Mouse (Mus musculus): ENCODE measurements at regions not wholly inside any gene's neighbourhood (a gene's known extent, or its start where the extent isn't known, plus 50 kb on each side); places are given as distances from the start of the nearest gene placed in this dataset.

DNA sequence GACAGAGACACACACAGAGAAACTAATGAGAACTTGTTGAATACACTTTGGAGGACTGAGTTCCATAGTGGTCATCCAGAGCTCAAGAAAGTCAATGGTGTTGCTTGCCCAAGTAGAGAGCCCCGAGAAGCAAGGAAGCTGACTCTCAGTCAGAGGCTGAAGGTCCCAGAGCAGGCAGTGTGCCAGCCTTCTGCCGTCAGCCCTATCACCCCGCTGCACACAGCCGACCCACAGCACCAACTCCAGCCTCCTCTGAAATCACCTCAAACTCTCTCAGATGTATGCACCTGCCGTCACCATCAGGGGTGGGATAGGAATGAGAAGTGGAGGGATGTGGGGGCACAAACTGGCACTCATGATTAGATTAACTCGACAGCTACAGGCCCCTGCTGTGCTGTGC lies 257.9 kb upstream of the Far2 start:
- H3K9ac ChIP-seq (replicated peaks; ENCODE audit: low read length): no peak overlapping the region
- H3K4me3 ChIP-seq (replicated peaks; ENCODE audit: low read depth, low read length): no peak overlapping the region
- no peaks in the 10 kb centered on the region for H3K4me1 ChIP-seq (ENCODE audit: control insufficient read depth, insufficient read depth, low read length)
- no peak overlapping the region for H3K27ac ChIP-seq (replicated peaks; ENCODE audit: low read depth, low read length)
- no peaks in the 10 kb centered on the region for H3K27me3 ChIP-seq (ENCODE audit: control insufficient read depth, insufficient read depth, low read length)
- 76% methylated on average over 6 of the region's 6 CpGs for WGBS
- no peak overlapping the region for H3K4me2 ChIP-seq (ENCODE audit: low read length)
- no peaks in the 10 kb centered on the region for H3K36me3 ChIP-seq (ENCODE audit: control insufficient read depth, insufficient read depth, low read length)
- DNase-seq (no peak), ATAC-seq (ENCODE audit: low FRiP score, low TSS enrichment) (no peak)
- H3K9me3 ChIP-seq (ENCODE audit: control insufficient read depth, low read length): no peaks in the 10 kb centered on the region

DNA sequence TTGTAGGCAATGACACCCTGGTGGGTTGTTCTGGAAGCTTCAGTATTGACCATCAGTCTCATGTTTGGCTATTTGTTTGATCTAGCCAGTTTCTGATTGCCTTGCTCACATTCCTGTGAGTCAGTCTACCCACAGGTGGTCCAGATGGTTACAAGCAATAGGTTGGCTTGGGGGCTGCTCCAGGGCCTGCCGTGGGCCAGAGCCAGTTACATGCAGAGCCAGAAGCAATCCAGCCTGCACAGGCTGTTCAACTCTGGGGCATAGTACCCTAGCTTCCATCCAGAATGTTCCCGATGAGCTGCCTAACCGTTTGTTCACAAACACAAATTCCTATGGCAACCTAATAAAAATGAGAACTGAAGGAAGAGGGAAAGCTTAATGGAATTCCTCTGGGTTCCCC lies 253.2 kb upstream of the Far2 start:
- no peak for ATAC-seq (ENCODE audit: low FRiP score, low TSS enrichment)
- 46% methylated on average over 3 of the region's 3 CpGs for whole genome bisulfite sequencing
- no peak for DNase-seq

DNA sequence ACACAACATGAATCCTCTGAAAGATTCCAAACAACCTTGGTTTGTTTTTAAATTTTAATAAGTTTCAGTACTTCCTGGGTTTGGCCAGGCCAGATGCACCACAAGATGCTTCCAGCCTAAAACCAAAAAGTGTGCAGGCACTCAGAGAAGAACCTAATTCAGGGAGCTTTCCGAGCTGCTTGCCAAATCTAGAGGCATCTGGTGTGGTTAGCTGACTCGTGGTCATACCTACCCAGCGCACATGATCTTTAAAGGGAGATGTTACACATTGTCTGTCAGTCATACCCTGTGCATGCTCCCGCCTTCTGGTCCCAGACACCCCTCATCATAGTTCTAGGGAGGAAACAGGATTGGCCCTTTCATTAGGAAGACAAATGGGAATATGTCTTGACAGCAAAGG lies 252.7 kb upstream of the Far2 start:
- 74% methylated on average over 4 of the region's 4 CpGs for WGBS
- no peak for ATAC-seq (ENCODE audit: low FRiP score, low TSS enrichment)
- H3K27ac ChIP-seq (replicated peaks; ENCODE audit: low read depth, low read length): no peak overlapping the region

More for the DNA sequence above, 253.2 kb upstream of the Far2 start:
- H3K4me3 ChIP-seq (replicated peaks; ENCODE audit: low read depth, low read length): no peak overlapping the region
- no peak overlapping the region for H3K4me2 ChIP-seq (ENCODE audit: low read length)
- no peaks in the 10 kb centered on the region for H3K9me3 ChIP-seq (ENCODE audit: control insufficient read depth, low read length)
- H3K4me1 ChIP-seq (ENCODE audit: control insufficient read depth, insufficient read depth, low read length): no peaks in the 10 kb centered on the region
- no peak overlapping the region for H3K27ac ChIP-seq (replicated peaks; ENCODE audit: low read depth, low read length)
- no peaks in the 10 kb centered on the region for H3K27me3 ChIP-seq (ENCODE audit: control insufficient read depth, insufficient read depth, low read length)
- no peak overlapping the region for H3K9ac ChIP-seq (replicated peaks; ENCODE audit: low read length)
- no peaks in the 10 kb centered on the region for H3K36me3 ChIP-seq (ENCODE audit: control insufficient read depth, insufficient read depth, low read length)

DNA sequence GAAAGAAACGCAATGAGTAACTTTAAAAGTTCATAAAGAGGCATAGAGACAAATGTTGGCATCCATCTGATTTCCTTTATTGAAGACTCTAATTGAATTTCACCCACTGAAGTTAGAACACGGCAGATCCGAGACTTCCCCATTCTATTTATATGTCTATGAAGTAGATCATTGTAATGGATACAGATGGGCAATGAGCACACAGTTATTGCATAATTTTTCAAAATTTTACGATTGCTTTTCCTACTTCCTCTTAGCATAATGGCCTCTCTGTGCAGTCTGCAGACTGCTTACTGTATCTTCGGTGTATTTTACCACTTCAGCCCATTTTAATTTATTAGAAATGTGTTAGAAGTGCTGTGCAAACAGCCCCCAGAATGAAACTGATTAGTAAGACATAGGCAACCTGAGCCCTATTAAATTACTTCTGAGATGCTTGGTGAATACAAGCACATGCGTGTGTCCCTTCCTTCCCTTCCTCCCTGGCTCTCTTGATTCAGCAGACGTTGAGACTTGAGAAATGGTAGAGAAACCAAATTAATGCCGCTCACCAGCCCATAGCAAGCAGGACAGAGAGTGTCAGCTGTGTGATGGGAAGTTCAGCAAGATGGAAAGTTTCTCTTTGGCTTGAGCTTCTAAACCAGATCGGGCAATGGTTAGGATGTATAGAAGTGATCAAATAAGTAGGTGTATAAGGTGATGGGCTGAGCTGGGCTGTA lies 247.9 kb upstream of the Far2 start:
- H3K4me2 ChIP-seq (ENCODE audit: low read length): no peak overlapping the region
- H3K9ac ChIP-seq (replicated peaks; ENCODE audit: low read length): no peak overlapping the region
- no peak overlapping the region for H3K27ac ChIP-seq (replicated peaks; ENCODE audit: low read depth, low read length)
- no peak for ATAC-seq (ENCODE audit: low FRiP score, low TSS enrichment)
- H3K4me1 ChIP-seq (ENCODE audit: control insufficient read depth, insufficient read depth, low read length): no peaks in the 10 kb centered on the region
- no peaks in the 10 kb centered on the region for H3K9me3 ChIP-seq (ENCODE audit: control insufficient read depth, low read length)
- WGBS: 88% methylated on average over 9 of the region's 9 CpGs
- no peaks in the 10 kb centered on the region for H3K36me3 ChIP-seq (ENCODE audit: control insufficient read depth, insufficient read depth, low read length)
- no peak for DNase-seq
- H3K27me3 ChIP-seq (ENCODE audit: control insufficient read depth, insufficient read depth, low read length): no peaks in the 10 kb centered on the region
- no peak overlapping the region for H3K4me3 ChIP-seq (replicated peaks; ENCODE audit: low read depth, low read length)

More for the DNA sequence above, 252.7 kb upstream of the Far2 start:
- Histone ChIP-seq H3K36me3 (ENCODE audit: control insufficient read depth, insufficient read depth, low read length) (no peaks in the 10 kb centered on the region), H3K9me3 (ENCODE audit: control insufficient read depth, low read length) (no peaks in the 10 kb centered on the region), H3K9ac (replicated peaks; ENCODE audit: low read length) (no peak overlapping the region), H3K27me3 (ENCODE audit: control insufficient read depth, insufficient read depth, low read length) (no peaks in the 10 kb centered on the region), H3K4me2 (ENCODE audit: low read length) (no peak overlapping the region), H3K4me3 (replicated peaks; ENCODE audit: low read depth, low read length) (no peak overlapping the region), H3K4me1 (ENCODE audit: control insufficient read depth, insufficient read depth, low read length) (no peaks in the 10 kb centered on the region)
- no peak for DNase-seq

DNA sequence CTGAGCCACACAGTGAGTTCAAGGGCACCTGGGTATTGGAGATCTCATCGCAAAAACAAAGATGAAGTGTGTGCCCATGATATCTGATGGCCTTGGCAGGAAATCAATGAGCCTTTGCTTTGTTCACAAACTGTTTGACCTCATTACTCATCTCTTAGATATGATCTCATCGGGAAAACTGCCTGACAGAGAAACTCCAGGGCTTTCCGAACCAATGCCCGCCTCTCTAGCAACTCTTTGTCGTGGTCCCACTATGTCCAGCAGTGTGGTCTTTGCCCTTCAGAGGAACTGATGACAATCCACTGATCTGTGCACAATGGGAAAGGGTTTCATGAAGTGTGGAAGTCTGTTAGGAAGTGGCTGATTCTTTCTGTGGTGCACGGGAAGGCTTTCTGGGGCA lies 247.2 kb upstream of the Far2 start:
- ATAC-seq (ENCODE audit: low FRiP score, low TSS enrichment): no peak
- no peak for DNase-seq
- H3K4me2 ChIP-seq (ENCODE audit: low read length): no peak overlapping the region
- H3K9me3 ChIP-seq (ENCODE audit: control insufficient read depth, low read length): no peaks in the 10 kb centered on the region
- no peak overlapping the region for H3K4me3 ChIP-seq (replicated peaks; ENCODE audit: low read depth, low read length)
- no peaks in the 10 kb centered on the region for H3K27me3 ChIP-seq (ENCODE audit: control insufficient read depth, insufficient read depth, low read length)
- H3K27ac ChIP-seq (replicated peaks; ENCODE audit: low read depth, low read length): no peak overlapping the region
- H3K9ac ChIP-seq (replicated peaks; ENCODE audit: low read length): no peak overlapping the region
- H3K4me1 ChIP-seq (ENCODE audit: control insufficient read depth, insufficient read depth, low read length): no peaks in the 10 kb centered on the region
- no peaks in the 10 kb centered on the region for H3K36me3 ChIP-seq (ENCODE audit: control insufficient read depth, insufficient read depth, low read length)
- 90% methylated on average over 6 of the region's 6 CpGs for WGBS

DNA sequence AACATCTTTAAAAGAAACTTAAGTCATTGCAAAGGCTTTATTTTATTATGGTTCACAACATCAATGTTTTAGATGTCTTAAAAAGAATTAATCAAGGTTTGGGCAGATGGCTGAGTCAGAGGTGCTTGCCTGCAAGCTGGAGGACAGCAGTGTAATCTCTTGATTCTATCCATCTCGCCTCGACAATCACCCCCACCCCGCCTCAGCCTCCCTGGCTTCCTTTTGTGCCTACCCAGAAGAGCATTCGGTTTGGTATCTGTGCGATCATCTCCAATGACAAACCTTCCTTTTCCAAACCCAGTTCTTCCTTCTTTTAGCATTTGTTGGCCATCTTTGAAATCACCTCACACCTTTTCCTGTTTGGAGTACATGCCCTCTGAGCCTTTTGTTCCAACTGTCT lies 246.2 kb upstream of the Far2 start:
- Histone ChIP-seq H3K4me3 (replicated peaks; ENCODE audit: low read depth, low read length) (no peak overlapping the region), H3K4me2 (ENCODE audit: low read length) (no peak overlapping the region), H3K27ac (replicated peaks; ENCODE audit: low read depth, low read length) (no peak overlapping the region), H3K4me1 (ENCODE audit: control insufficient read depth, insufficient read depth, low read length) (no peaks in the 10 kb centered on the region), H3K9ac (replicated peaks; ENCODE audit: low read length) (no peak overlapping the region), H3K27me3 (ENCODE audit: control insufficient read depth, insufficient read depth, low read length) (no peaks in the 10 kb centered on the region), H3K9me3 (ENCODE audit: control insufficient read depth, low read length) (no peaks in the 10 kb centered on the region), H3K36me3 (ENCODE audit: control insufficient read depth, insufficient read depth, low read length) (no peaks in the 10 kb centered on the region)
- WGBS: 87% methylated on average over 5 of the region's 5 CpGs
- no peak for DNase-seq
- no peak for ATAC-seq (ENCODE audit: low FRiP score, low TSS enrichment)

DNA sequence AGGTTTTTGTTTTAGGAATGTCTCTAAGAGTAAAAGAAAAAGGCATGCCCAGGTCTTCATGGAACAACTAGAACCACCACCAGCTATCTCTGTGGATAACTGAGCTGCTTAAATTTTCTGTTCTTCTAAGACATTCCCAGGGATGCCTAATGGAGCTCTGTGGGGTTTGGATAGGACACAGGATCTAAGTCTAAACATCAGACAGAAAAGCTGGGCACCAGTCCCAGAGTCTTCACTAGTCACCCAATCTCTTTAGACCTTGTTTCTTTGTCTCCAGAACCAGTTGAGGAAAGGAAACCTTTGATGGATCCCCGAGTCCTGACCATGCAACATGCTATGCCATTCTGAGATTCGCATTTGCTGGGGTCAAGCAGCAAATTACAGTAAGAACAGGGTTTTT lies 243.2 kb upstream of the Far2 start:
- Histone ChIP-seq H3K4me2 (ENCODE audit: low read length) (no peak overlapping the region), H3K4me3 (replicated peaks; ENCODE audit: low read depth, low read length) (no peak overlapping the region), H3K9me3 (ENCODE audit: control insufficient read depth, low read length) (no peaks in the 10 kb centered on the region), H3K9ac (replicated peaks; ENCODE audit: low read length) (no peak overlapping the region), H3K4me1 (ENCODE audit: control insufficient read depth, insufficient read depth, low read length) (no peaks in the 10 kb centered on the region), H3K27ac (replicated peaks; ENCODE audit: low read depth, low read length) (no peak overlapping the region), H3K36me3 (ENCODE audit: control insufficient read depth, insufficient read depth, low read length) (no peaks in the 10 kb centered on the region), H3K27me3 (ENCODE audit: control insufficient read depth, insufficient read depth, low read length) (no peaks in the 10 kb centered on the region)
- ATAC-seq (ENCODE audit: low FRiP score, low TSS enrichment) (no peak), DNase-seq (no peak)
- 90% methylated on average over 2 of the region's 2 CpGs for WGBS

DNA sequence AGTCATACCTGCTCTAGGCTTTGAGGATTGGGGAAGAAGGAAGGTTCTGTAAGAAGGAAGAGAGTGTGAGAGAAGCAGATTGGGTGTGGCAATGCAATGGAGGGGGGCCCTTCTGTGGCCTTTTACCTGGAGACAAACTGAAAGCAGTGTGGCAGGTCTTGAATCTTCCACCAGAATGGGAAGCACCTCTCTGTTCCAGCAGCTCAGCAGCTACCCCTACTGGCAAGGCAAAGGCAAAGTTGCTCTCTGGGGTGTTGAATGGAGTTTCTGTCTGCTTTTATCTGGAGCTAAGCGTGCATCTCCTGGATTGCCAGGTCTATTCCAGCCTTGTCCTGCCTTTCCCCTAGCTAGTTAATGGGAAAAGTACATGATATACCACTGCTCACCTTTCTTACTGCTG lies 236.3 kb upstream of the Far2 start:
- DNase-seq: peak; percentile 48
- H3K4me1 ChIP-seq (ENCODE audit: control insufficient read depth, insufficient read depth, low read length): no peaks in the 10 kb centered on the region
- WGBS: 37% methylated on average over 1 of the region's 1 CpGs
- H3K36me3 ChIP-seq (ENCODE audit: control insufficient read depth, insufficient read depth, low read length): no peaks in the 10 kb centered on the region
- H3K9ac ChIP-seq (replicated peaks; ENCODE audit: low read length): no peak overlapping the region
- no peaks in the 10 kb centered on the region for H3K9me3 ChIP-seq (ENCODE audit: control insufficient read depth, low read length)
- H3K27me3 ChIP-seq (ENCODE audit: control insufficient read depth, insufficient read depth, low read length): no peaks in the 10 kb centered on the region
- H3K4me3 ChIP-seq (replicated peaks; ENCODE audit: low read depth, low read length): no peak overlapping the region
- H3K4me2 ChIP-seq (ENCODE audit: low read length): no peak overlapping the region
- no peak for ATAC-seq (ENCODE audit: low FRiP score, low TSS enrichment)
- H3K27ac ChIP-seq (replicated peaks; ENCODE audit: low read depth, low read length): no peak overlapping the region

DNA sequence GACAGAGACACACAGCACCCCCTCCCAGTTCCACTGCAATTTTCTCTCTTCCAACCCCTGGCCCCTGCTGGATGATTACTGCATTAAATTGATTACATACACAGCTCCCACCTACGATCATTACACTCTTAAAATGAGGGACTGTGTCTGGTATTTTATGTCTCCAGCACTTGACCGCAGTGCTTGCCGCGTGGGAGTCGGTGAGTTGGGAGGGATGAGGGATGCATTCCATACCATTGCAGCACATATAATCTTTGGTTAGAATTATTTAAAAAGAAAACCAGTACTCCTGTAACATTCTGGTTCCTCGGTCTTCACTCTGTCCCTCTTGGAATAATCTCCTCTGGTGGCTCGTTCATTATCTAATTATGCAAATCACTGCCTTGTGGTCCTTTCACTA lies 230.2 kb upstream of the Far2 start:
- no peak overlapping the region for H3K9ac ChIP-seq (replicated peaks; ENCODE audit: low read length)
- ATAC-seq (ENCODE audit: low FRiP score, low TSS enrichment) (no peak), DNase-seq (no peak)
- no peaks in the 10 kb centered on the region for H3K27me3 ChIP-seq (ENCODE audit: control insufficient read depth, insufficient read depth, low read length)
- no peak overlapping the region for H3K27ac ChIP-seq (replicated peaks; ENCODE audit: low read depth, low read length)
- no peaks in the 10 kb centered on the region for H3K9me3 ChIP-seq (ENCODE audit: control insufficient read depth, low read length)
- H3K36me3 ChIP-seq (ENCODE audit: control insufficient read depth, insufficient read depth, low read length): no peaks in the 10 kb centered on the region
- no peak overlapping the region for H3K4me2 ChIP-seq (ENCODE audit: low read length)
- H3K4me3 ChIP-seq (replicated peaks; ENCODE audit: low read depth, low read length): no peak overlapping the region
- H3K4me1 ChIP-seq (ENCODE audit: control insufficient read depth, insufficient read depth, low read length): no peaks in the 10 kb centered on the region
- 70% methylated on average over 7 of the region's 7 CpGs for WGBS

Measured in midbrain, embryonic 14.5 days (tissue).